Comparison of ENCODE assay signal across 46 mouse cellular contexts in genomic region chr7:105420903-105421302, GRCm38 (mm10). TPM values are rescaled to one million over a fixed set of nuclear protein-coding genes. Genes with fewer than 3 reads are reported as not detected.
"Had no signal": no experiment of that assay in that cellular context is flagged by ENCODE, and none has a peak within 500 bp of the region (broad histone marks: within the 10 kb centered on the region; RNA-seq: fewer than 3 reads in every experiment).

No protein-coding gene starts in this region.

- H3K9ac ChIP-seq: limb, embryonic 12.5 days; limb, embryonic 13.5 days; limb, embryonic 15.5 days; liver, embryonic 12.5 days; liver, embryonic 13.5 days; liver, embryonic 14.5 days; liver, embryonic 15.5 days; liver, postnatal 0 days; lung, embryonic 14.5 days; lung, embryonic 15.5 days; midbrain, embryonic 12.5 days; midbrain, embryonic 13.5 days; midbrain, embryonic 15.5 days had no signal

- H3K27me3 ChIP-seq: midbrain, embryonic 15.5 days had no signal

- H3K9me3 ChIP-seq: limb, embryonic 12.5 days; limb, embryonic 13.5 days; limb, embryonic 15.5 days; liver, embryonic 12.5 days; liver, embryonic 13.5 days; liver, embryonic 15.5 days; lung, embryonic 15.5 days; midbrain, embryonic 10.5 days; midbrain, embryonic 12.5 days; midbrain, embryonic 13.5 days; midbrain, embryonic 15.5 days had no signal

- DNase-seq: left cerebral cortex, postnatal 4 days; liver; liver, embryonic 13.5 days; liver, postnatal 0 days; lung, adult 18-20 months; lung, adult 2 months; lung, embryonic 14.5 days; lung, postnatal 10 days; lung, postnatal 14 days; lung, postnatal 36 days; lung, postnatal 4 days; midbrain, embryonic 14.5 days had no signal

- ATAC-seq: liver, embryonic 12.5 days; liver, postnatal 0 days; lung, postnatal 0 days; midbrain, embryonic 13.5 days; midbrain, embryonic 15.5 days; midbrain, embryonic 16.5 days had no signal

- H3K4me1 ChIP-seq: liver, embryonic 13.5 days; liver, embryonic 15.5 days; lung, embryonic 15.5 days; megakaryocyte, embryonic 14.5 days had no signal

- H3K4me3 ChIP-seq: limb, embryonic 12.5 days; limb, embryonic 13.5 days; limb, embryonic 15.5 days; liver, embryonic 12.5 days; liver, embryonic 13.5 days; liver, embryonic 15.5 days; lung, embryonic 15.5 days; megakaryocyte, embryonic 14.5 days; midbrain, embryonic 10.5 days; midbrain, embryonic 12.5 days; midbrain, embryonic 13.5 days; midbrain, embryonic 15.5 days; myocyte had no signal

- H3K4me2 ChIP-seq: limb, embryonic 12.5 days; limb, embryonic 13.5 days; limb, embryonic 15.5 days; liver, embryonic 11.5 days; liver, embryonic 12.5 days; liver, embryonic 13.5 days; liver, embryonic 15.5 days; lung, embryonic 14.5 days; lung, embryonic 15.5 days; midbrain, embryonic 11.5 days; midbrain, embryonic 12.5 days; midbrain, embryonic 13.5 days; midbrain, embryonic 15.5 days had no signal

- H3K27ac ChIP-seq: limb, embryonic 12.5 days; limb, embryonic 13.5 days; limb, embryonic 15.5 days; liver, embryonic 12.5 days; liver, embryonic 13.5 days; liver, embryonic 14.5 days; liver, embryonic 15.5 days; lung, embryonic 15.5 days; macrophage; midbrain, embryonic 10.5 days; midbrain, embryonic 12.5 days; midbrain, embryonic 13.5 days; midbrain, embryonic 15.5 days had no signal

- H3K36me3 ChIP-seq: limb, embryonic 12.5 days; limb, embryonic 13.5 days; limb, embryonic 15.5 days; liver, embryonic 12.5 days; liver, embryonic 13.5 days; liver, embryonic 15.5 days; lung, embryonic 15.5 days; midbrain, embryonic 10.5 days; midbrain, embryonic 12.5 days; midbrain, embryonic 13.5 days; midbrain, embryonic 15.5 days had no signal

RNA-seq across cellular contexts. Expression of gene Cckbr, which starts 4.6 kb away (rescaled TPM):
- total RNA-seq: liver, adult 2 months; megakaryocyte progenitor cell, adult 5-6 weeks; megakaryocyte, adult 5-6 weeks; megakaryocyte-erythroid progenitor cell, adult 5-6 weeks; monocyte, adult 5-6 weeks had no signal
- polyA plus RNA-seq: limb, embryonic 11.5 days; limb, embryonic 12.5 days; limb, embryonic 15.5 days; liver, adult 2 months; liver, embryonic 12.5 days; liver, embryonic 13.5 days; liver, embryonic 14.5 days; liver, embryonic 15.5 days; liver, embryonic 16.5 days; liver, postnatal 0 days; lung, adult 2 months; macrophage; myocyte; neural tube, embryonic 11.5 days had no signal

RNA-seq across cellular contexts. Expression of gene Cnga4, which starts 16.5 kb away (rescaled TPM):
- total RNA-seq: liver, adult 2 months; megakaryocyte progenitor cell, adult 5-6 weeks; megakaryocyte-erythroid progenitor cell, adult 5-6 weeks; monocyte, adult 5-6 weeks had no signal
- polyA plus RNA-seq: limb, embryonic 11.5 days; limb, embryonic 12.5 days; limb, embryonic 13.5 days; liver, embryonic 11.5 days; liver, embryonic 12.5 days; liver, embryonic 13.5 days; liver, embryonic 15.5 days; liver, embryonic 16.5 days; liver, postnatal 0 days; lung, embryonic 15.5 days; lung, embryonic 16.5 days; lung, postnatal 0 days; macrophage; midbrain, embryonic 10.5 days; midbrain, embryonic 11.5 days; midbrain, embryonic 13.5 days; neural tube, embryonic 11.5 days had no signal

RNA-seq across cellular contexts. Expression of gene Gm5901, which starts 46.1 kb away (rescaled TPM):
- total RNA-seq: left cerebral cortex, adult 8-10 months; left cerebral cortex, postnatal 10 days; left cerebral cortex, postnatal 14 days; left cerebral cortex, postnatal 25 days; left cerebral cortex, postnatal 36 days; left cerebral cortex, postnatal 4 days; liver, adult 2 months; megakaryocyte progenitor cell, adult 5-6 weeks; megakaryocyte-erythroid progenitor cell, adult 5-6 weeks; midbrain, postnatal 0 days; monocyte, adult 5-6 weeks had no signal
- polyA plus RNA-seq: limb, embryonic 11.5 days; limb, embryonic 12.5 days; limb, embryonic 13.5 days; limb, embryonic 14.5 days; limb, embryonic 15.5 days; liver, adult 2 months; liver, embryonic 11.5 days; liver, embryonic 12.5 days; liver, embryonic 13.5 days; liver, embryonic 14.5 days; liver, embryonic 15.5 days; liver, embryonic 16.5 days; liver, postnatal 0 days; lung, adult 2 months; lung, embryonic 14.5 days; lung, embryonic 15.5 days; lung, embryonic 16.5 days; lung, postnatal 0 days; macrophage; midbrain, embryonic 10.5 days; midbrain, embryonic 11.5 days; midbrain, embryonic 12.5 days; midbrain, embryonic 13.5 days; midbrain, embryonic 14.5 days; midbrain, embryonic 15.5 days; midbrain, embryonic 16.5 days; myocyte; neural tube, embryonic 11.5 days had no signal

RNA-seq across cellular contexts. Expression of gene Olfr692, which starts 52.9 kb away (rescaled TPM):
- total RNA-seq: left cerebral cortex, adult 8-10 months; left cerebral cortex, postnatal 10 days; left cerebral cortex, postnatal 14 days; left cerebral cortex, postnatal 25 days; left cerebral cortex, postnatal 36 days; left cerebral cortex, postnatal 4 days; liver, adult 2 months; megakaryocyte progenitor cell, adult 5-6 weeks; megakaryocyte, adult 5-6 weeks; megakaryocyte-erythroid progenitor cell, adult 5-6 weeks; midbrain, postnatal 0 days; monocyte, adult 5-6 weeks had no signal
- polyA plus RNA-seq: limb, embryonic 11.5 days; limb, embryonic 12.5 days; limb, embryonic 13.5 days; limb, embryonic 14.5 days; limb, embryonic 15.5 days; liver, adult 2 months; liver, embryonic 11.5 days; liver, embryonic 12.5 days; liver, embryonic 13.5 days; liver, embryonic 14.5 days; liver, embryonic 15.5 days; liver, embryonic 16.5 days; liver, postnatal 0 days; lung, adult 2 months; lung, embryonic 14.5 days; lung, embryonic 15.5 days; lung, embryonic 16.5 days; lung, postnatal 0 days; macrophage; midbrain, embryonic 10.5 days; midbrain, embryonic 11.5 days; midbrain, embryonic 12.5 days; midbrain, embryonic 13.5 days; midbrain, embryonic 14.5 days; midbrain, embryonic 15.5 days; midbrain, embryonic 16.5 days; myocyte; neural tube, embryonic 11.5 days had no signal
